Mouse (Mus musculus): ENCODE data around the gene Pdlim3.

The Pdlim3 gene

GRCm38 (mm10) chr8:45905591-45906250, 20.5 kb downstream of the Pdlim3 start:
- no peak for DNase-seq

GRCm38 (mm10) chr8:45906251-45906619, 21.0 kb downstream of the Pdlim3 start:
- no peak for DNase-seq

GRCm38 (mm10) chr8:45913707-45914106, 28.4 kb downstream of the Pdlim3 start:
- DNase-seq = no peak

GRCm38 (mm10) chr8:45916496-45916895, 31.2 kb downstream of the Pdlim3 start:
- no peak for DNase-seq

- DNase-seq = no peak
Observed at GRCm38 (mm10) chr8:45917040-45917679, 31.9 kb downstream of the Pdlim3 start.

- DNase-seq = no peak
Observed at GRCm38 (mm10) chr8:45918891-45919290, 33.6 kb downstream of the Pdlim3 start.

GRCm38 (mm10) chr8:45920392-45920791, 35.1 kb downstream of the Pdlim3 start:
- no peak for DNase-seq

GRCm38 (mm10) chr8:45922116-45922515, 36.9 kb downstream of the Pdlim3 start:
- no peak for DNase-seq

GRCm38 (mm10) chr8:45934582-45935014, 49.3 kb downstream of the Pdlim3 start, which contains the start of gene Ccdc110:
TSS of gene Ccdc110 (plus strand) at chr8:45934619.
- peak; percentile 81 for DNase-seq

GRCm38 (mm10) chr8:45936986-45937385, 51.7 kb downstream of the Pdlim3 start:
- no peak for DNase-seq

- no peak for DNase-seq
Observed at GRCm38 (mm10) chr8:45946283-45946682, 61.0 kb downstream of the Pdlim3 start.

- no peak for DNase-seq
Observed at GRCm38 (mm10) chr8:45950622-45951021, 65.4 kb downstream of the Pdlim3 start.

All from cerebellum, adult 8-10 months (tissue).